Mouse (Mus musculus) heart, adult 11 months (tissue): Measurements from ENCODE around the gene Gga3.

Source experiments
- DNase-seq: peaks from one replicate; pipeline ENCODE4 v3.0.0; 2022

The Gga3 gene

DNA sequence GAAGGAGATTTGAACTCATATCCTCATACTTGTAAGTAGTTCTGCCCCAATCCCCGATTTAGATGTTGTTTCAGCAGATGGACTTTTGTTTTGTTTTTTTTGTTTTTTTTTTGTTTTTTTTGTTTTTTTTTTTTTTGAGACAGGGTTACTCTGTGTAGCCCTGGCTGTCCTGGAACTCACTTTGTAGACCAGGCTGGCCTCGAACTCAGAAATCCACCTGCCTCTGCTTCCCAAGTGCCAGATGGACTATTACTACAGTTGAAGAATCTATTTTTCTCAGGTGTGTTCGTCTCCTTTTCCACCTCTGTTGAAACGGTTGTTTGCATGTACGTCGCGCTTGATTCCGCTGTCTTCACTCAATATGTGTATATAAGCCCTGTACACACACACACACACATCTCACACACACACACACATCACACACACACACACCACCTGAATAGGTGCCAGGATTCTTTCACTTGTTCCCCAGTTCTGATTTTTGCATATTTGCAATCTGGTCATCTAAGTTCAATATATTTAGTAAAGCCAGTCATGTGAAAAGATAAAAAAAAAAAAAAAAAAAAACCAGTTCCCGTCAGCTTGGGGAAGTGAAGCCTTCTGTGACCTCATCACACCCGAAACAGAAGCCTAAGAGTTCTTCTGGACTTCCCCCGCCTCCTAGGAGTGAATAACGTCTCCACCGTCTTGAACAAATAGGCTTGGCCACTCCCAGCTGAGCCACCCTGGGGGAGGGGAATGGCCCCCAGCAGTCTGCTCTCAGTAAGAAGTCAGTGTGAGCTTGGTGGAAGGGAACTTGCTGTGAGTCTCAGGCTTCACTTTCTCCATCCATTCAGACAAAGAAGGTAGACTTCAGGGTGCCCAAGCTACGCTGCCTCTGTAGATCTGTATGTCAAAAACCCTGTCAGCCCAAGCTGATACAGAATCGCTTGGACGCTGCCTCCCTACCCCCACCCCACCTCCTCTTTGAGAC is 27.0 kb upstream of the Gga3 start:
- DNase-seq = peak; percentile 98

- DNase-seq = peak; percentile 90
Measured at GRCm38 (mm10) chr11:115629734-115630531, 26.1 kb upstream of the Gga3 start.

DNA sequence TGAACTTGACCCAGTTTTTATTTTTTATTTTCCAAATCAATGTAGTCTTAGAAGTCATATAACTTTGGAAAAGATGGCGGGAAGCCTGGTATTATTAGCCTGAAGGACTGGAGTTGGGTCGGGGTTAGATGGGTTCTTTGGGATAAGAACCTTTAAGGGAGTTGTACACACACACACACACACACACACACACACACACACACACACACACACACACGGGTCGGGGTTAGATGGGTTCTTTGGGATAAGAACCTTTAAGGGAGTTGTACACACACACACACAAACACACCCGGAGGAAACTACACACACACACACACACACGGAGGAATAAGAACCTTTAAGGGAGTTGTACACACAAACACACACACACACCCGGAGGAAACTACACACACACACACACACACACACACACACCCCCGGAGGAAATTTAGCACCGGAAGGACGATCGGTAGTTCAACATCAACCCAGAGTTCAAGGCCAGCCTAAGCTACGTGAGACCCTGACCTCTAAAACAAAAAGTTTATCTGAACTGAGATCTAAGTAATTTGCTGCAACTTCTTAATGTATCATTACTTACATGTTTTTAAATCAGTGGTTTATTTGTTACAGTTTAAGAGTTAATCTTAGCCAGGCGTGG is 24.7 kb upstream of the Gga3 start:
- DNase-seq = peak; percentile 89

- peak; percentile 100 for DNase-seq
Measured at GRCm38 (mm10) chr11:115627705-115628464, 24.0 kb upstream of the Gga3 start, which contains the start of gene Slc25a19. TSS of gene Slc25a19 (minus strand) at chr11:115628295.

- DNase-seq = no peak
Measured at GRCm38 (mm10) chr11:115626824-115627616, 23.2 kb upstream of the Gga3 start.

DNA sequence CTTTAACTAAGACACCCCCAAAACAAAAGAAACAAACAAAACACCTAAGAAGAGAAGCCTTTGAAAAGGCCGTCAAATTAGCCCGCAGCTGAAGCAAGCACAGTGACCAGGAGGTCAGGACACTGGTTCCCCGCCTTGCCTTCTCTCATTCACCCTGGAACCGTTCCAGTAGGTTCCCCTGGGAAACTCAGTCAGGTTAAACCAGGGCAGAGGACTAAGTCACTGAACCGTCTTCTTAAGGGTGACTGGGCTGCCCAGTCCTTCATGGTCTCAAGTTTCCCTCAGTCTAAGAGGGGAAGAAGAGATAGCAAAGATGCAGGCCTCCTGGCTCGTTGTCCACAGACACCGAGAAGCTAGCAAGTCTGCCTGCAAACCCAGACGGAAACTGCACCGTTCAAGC is 22.0 kb upstream of the Gga3 start:
- peak; percentile 91 for DNase-seq

DNA sequence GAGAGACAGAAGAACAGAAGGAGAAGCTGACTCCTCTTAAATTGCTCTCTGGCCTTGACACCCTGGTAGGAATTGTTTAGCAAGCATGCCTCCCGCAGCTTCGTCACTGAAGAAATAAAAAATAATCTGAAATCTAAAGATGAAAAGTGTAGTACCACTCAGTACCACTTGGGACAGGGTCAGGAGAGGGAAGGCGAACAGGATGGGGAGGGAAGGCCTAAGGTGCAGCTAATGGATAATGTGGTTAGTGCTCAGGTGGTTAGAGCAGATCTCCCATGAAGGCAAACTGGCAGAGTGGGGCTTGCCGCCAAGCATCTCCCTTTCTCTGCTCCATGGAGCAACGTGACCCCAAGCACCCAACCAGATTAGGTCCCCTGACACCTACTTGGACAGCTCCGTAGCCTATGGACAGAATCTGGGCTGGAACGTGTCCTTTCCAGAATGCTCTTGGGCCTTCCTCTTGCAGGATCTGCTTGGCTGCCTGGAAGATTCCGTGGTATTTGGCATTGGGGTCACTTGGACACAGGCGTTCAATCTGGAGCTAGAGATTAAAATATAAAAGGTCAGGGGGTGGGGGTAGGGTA is 19.7 kb upstream of the Gga3 start:
- peak; percentile 93 for DNase-seq

DNA sequence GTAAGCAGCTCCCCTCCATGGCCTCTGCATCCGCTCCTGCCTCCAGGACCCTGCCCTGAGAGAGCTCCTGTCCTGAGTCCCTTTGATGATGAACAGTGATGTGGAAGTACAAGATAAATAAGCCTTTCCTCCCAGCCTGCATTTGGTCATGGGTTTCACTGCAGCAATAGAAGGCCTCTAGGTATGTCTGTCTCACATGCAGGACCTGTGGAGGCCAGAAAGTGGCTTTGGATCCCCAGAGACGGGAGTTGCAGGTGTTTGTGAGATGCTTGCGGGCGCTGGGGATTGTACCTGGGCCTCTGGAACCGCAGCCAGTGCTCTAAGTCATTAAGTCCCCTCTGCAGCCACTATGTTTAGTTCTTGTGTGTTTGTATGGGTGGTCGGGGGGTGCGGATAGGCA is 16.1 kb upstream of the Gga3 start:
- peak; percentile 86 for DNase-seq

- DNase-seq = peak; percentile 87
Measured at GRCm38 (mm10) chr11:115618732-115619516, 15.1 kb upstream of the Gga3 start.

DNA sequence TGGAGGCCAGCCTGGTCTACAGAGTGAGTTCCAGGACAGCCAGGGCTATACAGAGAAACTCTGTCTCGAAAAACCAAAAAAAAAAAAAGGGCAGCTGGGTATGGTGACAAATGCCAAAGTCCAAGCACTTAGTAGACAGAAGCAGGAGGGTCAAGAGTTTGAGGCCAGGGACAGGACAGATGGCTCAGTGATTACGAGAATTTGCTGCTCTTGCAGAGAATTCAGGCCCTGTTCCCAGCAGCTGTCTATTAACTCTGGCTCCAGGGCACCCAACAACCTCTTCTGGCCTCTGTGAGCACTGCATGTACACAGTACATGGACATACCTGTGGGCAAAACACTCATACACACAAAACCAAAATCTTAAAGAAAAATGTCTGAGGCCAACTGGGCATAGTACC is 14.2 kb upstream of the Gga3 start:
- no peak for DNase-seq

GRCm38 (mm10) chr11:115616893-115617292 is 13.0 kb upstream of the Gga3 start:
- no peak for DNase-seq

GRCm38 (mm10) chr11:115616371-115616770 is 12.5 kb upstream of the Gga3 start:
- no peak for DNase-seq

- DNase-seq = no peak
Measured at GRCm38 (mm10) chr11:115615875-115616274, 12.0 kb upstream of the Gga3 start.

DNA sequence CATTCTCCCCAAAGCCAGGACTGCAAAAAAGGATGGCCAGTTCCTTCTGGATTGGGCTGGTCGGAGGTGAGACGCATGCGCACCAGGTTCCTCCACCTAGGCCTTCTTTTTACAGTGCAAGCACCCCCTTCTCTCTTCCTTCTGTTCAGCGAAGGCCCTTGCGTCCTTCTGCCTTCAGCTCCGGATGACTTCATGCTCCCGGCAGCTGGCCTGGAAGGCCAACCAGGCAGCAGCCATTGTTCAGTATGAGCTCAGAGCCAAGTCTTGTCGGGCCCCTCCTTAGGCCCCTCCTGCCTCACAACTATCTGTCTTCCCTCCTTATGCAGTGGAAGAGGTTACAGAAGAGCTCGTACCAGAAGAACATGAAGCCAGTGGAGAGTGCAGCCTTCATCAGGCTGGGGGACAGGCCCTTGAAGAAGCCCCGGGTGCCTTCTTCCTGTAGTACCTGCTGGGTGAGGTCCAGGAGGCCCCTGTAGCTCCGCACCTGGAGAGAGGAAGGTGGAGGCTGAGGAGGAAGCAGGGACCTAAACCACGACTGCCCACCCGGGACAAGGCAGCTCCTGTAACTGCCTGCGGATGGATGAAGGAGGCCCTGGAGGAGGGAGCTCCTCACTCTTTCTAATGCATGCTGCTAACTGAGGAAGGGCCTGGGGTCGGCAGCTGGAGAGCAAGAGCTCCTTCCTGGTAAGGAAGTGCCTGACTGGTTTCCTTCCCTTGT is 11.4 kb upstream of the Gga3 start:
- DNase-seq = peak; percentile 94

GRCm38 (mm10) chr11:115614346-115615107 is 10.7 kb upstream of the Gga3 start:
- peak; percentile 94 for DNase-seq

DNA sequence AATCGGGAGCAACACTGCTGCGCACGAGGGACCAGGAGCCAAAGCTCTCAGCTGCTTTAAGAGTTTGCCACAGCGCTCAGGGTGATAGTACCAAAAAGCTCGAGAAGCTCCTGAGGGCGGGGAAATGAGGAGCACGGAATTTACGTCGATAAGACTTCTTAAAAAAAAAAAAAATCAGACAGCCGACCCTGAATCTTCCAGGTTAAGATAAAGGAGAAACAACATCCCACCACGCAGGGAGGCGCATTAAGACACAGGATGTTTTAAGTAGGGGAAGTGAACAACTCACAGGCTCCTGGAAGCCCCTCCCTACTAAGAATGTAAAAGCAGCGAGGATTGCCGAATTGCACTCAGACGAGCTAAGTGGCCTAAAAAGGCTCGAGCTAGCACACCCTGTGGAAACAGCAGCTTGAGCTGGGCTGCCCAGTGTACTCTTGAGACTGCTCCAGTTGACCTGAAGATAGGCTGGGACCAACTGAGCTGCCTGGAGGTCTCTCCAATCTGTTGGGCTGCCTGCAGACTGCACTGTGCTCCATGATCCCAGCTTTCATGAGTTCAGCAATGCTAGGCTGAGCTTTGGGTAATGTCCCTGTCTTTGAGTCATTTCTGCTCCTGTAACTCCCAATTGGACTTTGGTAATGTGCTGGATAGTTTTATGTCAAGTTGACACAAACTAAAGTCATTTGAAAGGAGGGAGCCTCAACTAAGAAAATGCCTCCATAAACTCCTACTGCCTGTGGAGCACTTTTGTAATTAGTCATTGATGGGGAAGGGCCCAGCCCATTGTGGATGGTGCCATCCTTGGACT is 9.5 kb upstream of the Gga3 start:
- peak; percentile 96 for DNase-seq

GRCm38 (mm10) chr11:115612410-115613137 is 8.7 kb upstream of the Gga3 start, which contains the start of gene Mif4gd:
TSS of gene Mif4gd (minus strand) at chr11:115612969.
- peak; percentile 99 for DNase-seq
